Mouse (Mus musculus) lung, embryonic 14.5 days (tissue): ENCODE measurements at regions not wholly inside any gene's neighbourhood (a gene's known extent, or its start where the extent isn't known, plus 50 kb on each side); places are given as distances from the start of the nearest gene placed in this dataset.

Experiments used
- ATAC-seq: fragments of 200-750 bp; cut with Nextera tagmentation; 2 replicates; pipeline ENCODE4 v1.8.0; 2017; ENCODE audit warnings: mild to moderate bottlenecking, moderate TSS enrichment, moderate library complexity; ENCODE audit not compliant: insufficient read depth
- DNase-seq: peaks from one replicate; pipeline ENCODE4 v3.0.0-alpha.2; 2015
- H3K27ac ChIP-seq: fragments of 300-500 bp; sonication (generic); 2 replicates; pipeline ENCODE4 v1.5.1; 2014; ENCODE audit warnings: low read depth, mild to moderate bottlenecking, moderate library complexity
- H3K27me3 ChIP-seq: fragments of 300-500 bp; sonication (generic); 2 replicates; pipeline ENCODE4 v1.6.1; 2014; ENCODE audit warnings: low read length, control low read depth; ENCODE audit not compliant: insufficient read depth
- H3K36me3 ChIP-seq: fragments of 300-500 bp; sonication (generic); 2 replicates; pipeline ENCODE4 v1.6.1; 2014; ENCODE audit warnings: control low read depth; ENCODE audit not compliant: insufficient read depth
- H3K4me1 ChIP-seq: fragments of 300-500 bp; sonication (generic); 2 replicates; pipeline ENCODE4 v1.6.1; 2014; ENCODE audit warnings: antibody characterized with exemption, control low read depth; ENCODE audit not compliant: insufficient read depth
- H3K4me2 ChIP-seq: fragments of 300-500 bp; sonication (generic); 2 replicates; pipeline ENCODE4 v1.6.1; 2014; ENCODE audit warnings: mild to moderate bottlenecking
- H3K4me3 ChIP-seq: fragments of 300-500 bp; sonication (generic); 2 replicates; pipeline ENCODE4 v1.5.1; 2014; ENCODE audit warnings: low read depth, low read length
- H3K9ac ChIP-seq: fragments of 300-500 bp; sonication (generic); 2 replicates; pipeline ENCODE4 v1.6.1; 2014
- H3K9me3 ChIP-seq: fragments of 300-500 bp; sonication (generic); 2 replicates; pipeline ENCODE4 v1.6.1; 2016; ENCODE audit warnings: low read depth, low read length, control low read depth
- CTCF ChIP-seq: IDR thresholded peaks from 2 replicates; pipeline ENCODE4 v1.5.1; 2016; ENCODE audit warnings: antibody characterized with exemption, low read depth
- WGBS: fragments of 180-500 bp; shearing (Covaris S2); extraction: QIAGEN DNeasy Blood & Tissue Kit; methylation state at CpG from one replicate; pipeline ENCODE4 v1.1.7; 2014; 5-methylcytosine and 5-hydroxymethylcytosine counted together

DNA sequence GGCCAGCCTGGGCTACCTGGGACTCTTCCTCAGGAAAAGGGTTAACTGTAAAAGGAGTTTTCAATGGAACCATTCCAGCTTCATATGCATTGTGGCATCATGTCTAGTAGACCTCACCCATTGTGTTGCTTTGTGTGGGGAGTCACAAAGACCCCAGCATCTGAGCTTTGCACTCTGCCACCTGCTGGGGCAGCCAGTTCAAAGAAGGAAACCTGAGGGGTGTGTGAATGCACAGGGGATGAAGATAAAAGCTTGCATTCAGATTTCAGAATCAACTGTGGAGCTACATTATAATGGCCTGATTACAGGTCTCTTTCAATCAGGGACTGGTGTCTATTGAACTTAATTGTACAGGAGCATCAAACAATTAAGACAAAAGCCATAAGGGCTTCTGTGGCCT, 215.4 kb upstream of the Runx1 start:
- ATAC-seq, result no peak
- Histone ChIP-seq H3K4me3 (no peak overlapping the region), H3K27me3 (no peaks in the 10 kb centered on the region), H3K27ac (no peak overlapping the region), H3K4me1 (peaks cover 3% of the 10 kb centered on the region; the same call in 1 of the 2 replicates), H3K4me2 (no peak overlapping the region), H3K9me3 (no peaks in the 10 kb centered on the region), H3K9ac (no peak overlapping the region), H3K36me3 (no peaks in the 10 kb centered on the region)
- TF ChIP-seq CTCF, result no peak
- no peak for DNase-seq

DNA sequence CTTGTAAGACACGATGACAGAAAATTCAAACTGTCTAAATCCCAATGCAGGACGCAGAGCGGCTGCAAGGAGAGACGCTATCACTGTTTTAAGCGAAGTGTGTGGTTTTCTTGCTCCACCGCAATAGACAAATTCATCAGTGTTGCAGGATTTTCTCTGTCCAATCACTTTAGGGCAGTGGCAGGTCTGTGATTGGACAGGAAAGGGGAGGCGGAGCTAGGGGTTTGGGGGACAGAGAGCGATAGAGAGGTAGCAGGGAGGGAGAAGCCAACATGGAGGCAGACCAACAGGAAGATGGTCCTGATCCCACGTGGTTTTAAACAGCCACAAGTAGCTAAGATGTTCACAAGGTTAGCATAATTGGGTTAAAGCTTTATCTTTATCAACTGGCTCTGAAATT, 209.7 kb upstream of the Runx1 start:
- no peak overlapping the region for H3K4me2 ChIP-seq
- no peak for TF ChIP-seq CTCF
- ATAC-seq (no peak), DNase-seq (no peak)
- H3K27me3 ChIP-seq, result no peaks in the 10 kb centered on the region
- no peak overlapping the region for H3K4me3 ChIP-seq
- no peaks in the 10 kb centered on the region for H3K4me1 ChIP-seq
- no peaks in the 10 kb centered on the region for H3K36me3 ChIP-seq
- H3K9me3 ChIP-seq, result no peaks in the 10 kb centered on the region
- WGBS, result 86% methylated on average over 9 of the region's 9 CpGs
- no peak overlapping the region for H3K9ac ChIP-seq
- H3K27ac ChIP-seq, result no peak overlapping the region

GRCm38 (mm10) chr16:93033943-93034342, 208.0 kb upstream of the Runx1 start:
- Histone ChIP-seq H3K9me3 (no peaks in the 10 kb centered on the region), H3K27me3 (no peaks in the 10 kb centered on the region), H3K27ac (peak overlapping the region; percentile 54; the same call in 1 of the 2 replicates), H3K4me3 (no peak overlapping the region), H3K9ac (no peak overlapping the region), H3K36me3 (no peaks in the 10 kb centered on the region), H3K4me1 (no peaks in the 10 kb centered on the region), H3K4me2 (no peak overlapping the region)
- DNase-seq (peak; percentile 39), ATAC-seq (0 out of 2 replicates have a peak, but pooled peaks have one; percentile 24)
- 64% methylated on average over 3 of the region's 3 CpGs for WGBS
- no peak for TF ChIP-seq CTCF

- Histone ChIP-seq H3K9me3 (no peaks in the 10 kb centered on the region), H3K9ac (no peak overlapping the region), H3K4me3 (no peak overlapping the region), H3K4me1 (no peaks in the 10 kb centered on the region), H3K27ac (no peak overlapping the region), H3K27me3 (no peaks in the 10 kb centered on the region), H3K4me2 (no peak overlapping the region), H3K36me3 (no peaks in the 10 kb centered on the region)
- no peak for TF ChIP-seq CTCF
- no peak for ATAC-seq
- no peak for DNase-seq
- 83% methylated on average over 5 of the region's 5 CpGs for WGBS
These were observed 205.7 kb upstream of the Runx1 start for GRCm38 (mm10) chr16:93031624-93032023.

DNA sequence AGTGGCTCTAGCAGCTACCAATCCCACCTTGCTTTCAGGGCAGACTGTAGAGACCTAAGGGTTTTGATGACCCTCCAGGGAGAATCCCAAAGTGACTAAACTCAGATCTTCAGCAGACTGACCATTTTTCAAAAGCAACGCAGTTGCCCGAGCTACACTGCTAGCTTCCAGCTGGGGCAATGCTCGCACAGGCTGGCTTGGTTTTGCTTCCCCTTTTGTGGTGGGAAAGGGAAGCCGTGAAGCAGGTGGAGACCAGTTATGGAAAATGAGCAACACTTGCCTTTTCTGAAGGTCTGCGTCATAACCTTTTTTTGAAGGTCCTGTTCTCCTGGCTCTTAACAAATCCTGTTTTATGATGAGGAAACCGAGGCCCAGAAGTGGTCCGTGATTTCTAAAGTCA, 202.7 kb upstream of the Runx1 start:
- no peak for TF ChIP-seq CTCF
- H3K9me3 ChIP-seq, result no peaks in the 10 kb centered on the region
- ATAC-seq, result no peak

DNA sequence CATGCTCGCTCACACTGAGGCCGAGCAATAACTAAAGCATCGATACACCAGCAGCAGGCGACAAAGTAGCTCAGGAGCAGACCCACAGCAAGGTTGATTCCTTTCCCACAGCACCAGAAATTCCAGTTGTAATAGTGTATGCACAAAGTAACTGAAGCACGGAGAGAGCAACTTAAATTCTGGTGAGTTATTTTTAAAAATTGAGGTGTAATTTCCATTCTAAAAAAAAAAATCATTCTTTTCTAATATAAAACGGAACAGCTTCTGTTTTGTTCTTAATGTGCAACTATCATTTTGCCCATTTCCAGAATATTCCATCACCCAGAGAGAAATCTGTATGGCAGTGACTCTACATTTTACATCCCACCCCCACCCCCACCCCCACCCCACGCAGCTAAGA, 202.1 kb upstream of the Runx1 start:
- no peaks in the 10 kb centered on the region for H3K27me3 ChIP-seq
- no peak overlapping the region for H3K27ac ChIP-seq
- H3K9ac ChIP-seq, result no peak overlapping the region
- no peaks in the 10 kb centered on the region for H3K9me3 ChIP-seq
- no peak overlapping the region for H3K4me3 ChIP-seq
- H3K4me2 ChIP-seq, result no peak overlapping the region
- H3K4me1 ChIP-seq, result 0 out of 2 replicates have a peak, but pooled peaks cover 8% of the 10 kb centered on the region
- H3K36me3 ChIP-seq, result no peaks in the 10 kb centered on the region
- TF ChIP-seq CTCF, result no peak
- ATAC-seq (no peak), DNase-seq (no peak)
- WGBS, result 81% methylated on average over 7 of the region's 7 CpGs

More for the DNA sequence above, 202.7 kb upstream of the Runx1 start:
- no peak overlapping the region for H3K9ac ChIP-seq
- WGBS, result 79% methylated on average over 7 of the region's 7 CpGs
- no peaks in the 10 kb centered on the region for H3K36me3 ChIP-seq
- H3K27ac ChIP-seq, result no peak overlapping the region
- no peak for DNase-seq
- no peaks in the 10 kb centered on the region for H3K27me3 ChIP-seq
- no peak overlapping the region for H3K4me3 ChIP-seq
- H3K4me1 ChIP-seq, result 0 out of 2 replicates have a peak, but pooled peaks cover 8% of the 10 kb centered on the region
- no peak overlapping the region for H3K4me2 ChIP-seq

- H3K4me3 ChIP-seq, result no peak overlapping the region
- 0 out of 2 replicates have a peak, but pooled peaks cover 8% of the 10 kb centered on the region for H3K4me1 ChIP-seq
- DNase-seq (peak; percentile 46), ATAC-seq (no peak)
- H3K27me3 ChIP-seq, result no peaks in the 10 kb centered on the region
- 24% methylated on average over 11 of the region's 11 CpGs for WGBS
- H3K36me3 ChIP-seq, result no peaks in the 10 kb centered on the region
- no peak overlapping the region for H3K4me2 ChIP-seq
- peak overlapping the region; percentile 56; the same call in 1 of the 2 replicates for H3K27ac ChIP-seq
- H3K9me3 ChIP-seq, result no peaks in the 10 kb centered on the region
- TF ChIP-seq CTCF, result no peak
- H3K9ac ChIP-seq, result no peak overlapping the region
These were observed 200.2 kb upstream of the Runx1 start for GRCm38 (mm10) chr16:93026094-93026648.
